Mouse (Mus musculus) G1E (cell line): ENCODE measurements around the gene Speer4f2.

Source experiments
- CTCF ChIP-seq: IDR thresholded peaks from 2 replicates; pipeline ENCODE4 v1.5.1; 2012; ENCODE audit warnings: low read depth, low read length, inconsistent platforms, mixed read lengths
- GATA1 ChIP-seq: IDR thresholded peaks from 2 replicates; pipeline ENCODE4 v1.6.1; 2012; ENCODE audit warnings: borderline replicate concordance, low read length, inconsistent platforms, mixed read lengths
- POLR2AphosphoS5 ChIP-seq: IDR thresholded peaks from 2 replicates; pipeline ENCODE4 v1.6.1; 2012; ENCODE audit warnings: low read depth, low read length, inconsistent platforms; ENCODE audit not compliant: insufficient replicate concordance
- TAL1 ChIP-seq: conservative IDR thresholded peaks from 2 replicates; pipeline ENCODE4 v1.6.1; 2012; ENCODE audit warnings: low read depth, low read length, inconsistent platforms, mixed read lengths

DNA sequence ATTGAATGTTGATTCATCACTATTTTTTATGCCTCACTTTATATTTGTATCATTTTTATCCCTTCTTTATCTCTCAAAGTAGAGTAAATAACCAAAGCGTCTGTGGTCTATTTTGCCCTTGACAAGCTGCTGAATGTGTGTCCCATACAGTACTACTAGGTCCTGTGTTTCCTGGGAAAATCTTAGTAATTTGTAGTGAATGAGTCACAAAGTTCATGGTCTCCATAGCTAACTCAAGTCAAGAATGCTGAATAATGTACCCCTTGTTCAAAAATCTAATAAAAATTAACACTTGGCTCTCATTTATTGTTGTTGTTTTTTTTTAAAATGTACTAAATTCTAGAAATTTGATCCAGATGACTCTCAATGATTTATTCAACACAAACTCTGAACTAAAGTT, 38.1 kb upstream of the Speer4f2 start:
- no peak for TF ChIP-seq CTCF
- TF ChIP-seq GATA1 = no peak
- no peak for TF ChIP-seq TAL1
- no peak for TF ChIP-seq POLR2AphosphoS5
